Mouse (Mus musculus): Measurements from ENCODE around the gene Cadm4. TPM values are rescaled to one million over a fixed set of nuclear protein-coding genes. Genes with fewer than 3 reads are reported as not detected.
"Not testable (repeated sequence)": the region's sequence is repeated elsewhere in the genome, so short reads cannot be mapped to it uniquely, and the experiment has no call there.

The Cadm4 gene
- total RNA-seq, 2 experiments from 2014 or later = 235 to 307 TPM

DNA sequence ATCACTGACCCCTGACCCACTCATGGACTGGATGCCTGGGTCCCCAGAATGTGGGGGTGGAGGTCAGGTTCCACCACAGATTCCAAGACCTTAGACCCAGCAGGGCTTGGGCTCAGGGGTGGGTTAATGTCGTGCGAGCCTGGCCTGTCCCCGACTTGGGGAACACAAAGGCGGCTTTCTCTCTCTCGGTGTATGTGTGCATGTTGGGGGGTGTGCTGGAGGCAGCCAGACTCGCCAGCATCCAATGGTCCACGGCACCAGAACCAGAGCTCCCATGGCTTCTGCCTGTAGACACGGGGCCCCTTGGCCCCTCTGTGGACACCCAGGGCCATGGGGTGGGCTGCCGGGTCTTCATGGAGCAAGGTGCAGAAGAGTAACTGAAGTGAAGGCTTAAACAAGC, 3.7 kb downstream of the Cadm4 start:
- DNase-seq (ENCODE audit: low spot score in 2 of 2) = peak in 1 of 2 experiments; percentile 15
- intact Hi-C loops (cut with DNase I) = no loop called here

GRCm38 (mm10) chr7:24486654-24487130, 4.9 kb downstream of the Cadm4 start:
- DNase-seq (ENCODE audit: low spot score in 2 of 2) = peak in 1 of 2 experiments; percentile 42
- intact Hi-C loops (cut with DNase I) = no loop called here

DNA sequence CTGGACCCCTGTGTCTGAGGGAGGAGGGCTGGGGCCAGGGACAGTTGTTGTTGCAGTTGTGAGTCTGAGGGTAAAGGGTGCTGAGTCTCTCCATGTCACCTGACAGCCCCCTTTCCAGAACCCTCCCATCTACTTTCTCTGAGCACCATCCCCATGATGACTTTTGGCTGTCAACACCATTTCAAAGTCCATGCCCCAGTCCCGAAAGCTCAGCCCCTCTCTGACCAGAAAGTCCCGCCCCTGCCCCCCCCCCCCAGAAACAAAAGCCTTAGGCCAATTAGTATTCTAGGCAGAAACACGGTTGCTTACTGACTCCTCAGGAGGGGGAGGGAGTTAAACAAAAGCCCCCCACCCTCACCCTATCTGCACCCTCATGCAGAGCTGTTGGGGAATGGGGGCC, 5.6 kb downstream of the Cadm4 start:
- DNase-seq (ENCODE audit: low spot score in 2 of 2) = no peak
- intact Hi-C loops (cut with DNase I) = no loop called here

DNA sequence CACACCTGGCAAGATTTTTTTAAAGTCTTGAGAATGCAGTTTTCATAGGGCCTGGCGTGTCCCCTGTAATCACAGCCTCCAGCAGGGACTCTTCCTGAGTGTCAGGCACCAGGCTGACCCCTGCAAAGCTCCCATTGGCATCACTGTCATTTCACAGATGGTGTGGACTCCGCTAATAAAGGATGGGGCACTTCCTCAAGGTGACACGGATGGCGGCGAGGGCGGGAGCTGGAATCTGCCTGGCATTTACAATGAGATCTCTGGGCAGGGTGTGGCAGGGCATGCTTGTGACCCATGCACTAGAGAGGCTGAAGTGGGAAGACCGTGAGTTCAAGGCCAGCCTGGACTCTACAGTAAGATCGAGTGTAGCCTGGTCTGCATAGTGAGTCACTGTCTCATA, 6.5 kb downstream of the Cadm4 start:
- intact Hi-C loops (cut with DNase I) = no loop called here
- no peak for DNase-seq (ENCODE audit: low spot score in 2 of 2)

DNA sequence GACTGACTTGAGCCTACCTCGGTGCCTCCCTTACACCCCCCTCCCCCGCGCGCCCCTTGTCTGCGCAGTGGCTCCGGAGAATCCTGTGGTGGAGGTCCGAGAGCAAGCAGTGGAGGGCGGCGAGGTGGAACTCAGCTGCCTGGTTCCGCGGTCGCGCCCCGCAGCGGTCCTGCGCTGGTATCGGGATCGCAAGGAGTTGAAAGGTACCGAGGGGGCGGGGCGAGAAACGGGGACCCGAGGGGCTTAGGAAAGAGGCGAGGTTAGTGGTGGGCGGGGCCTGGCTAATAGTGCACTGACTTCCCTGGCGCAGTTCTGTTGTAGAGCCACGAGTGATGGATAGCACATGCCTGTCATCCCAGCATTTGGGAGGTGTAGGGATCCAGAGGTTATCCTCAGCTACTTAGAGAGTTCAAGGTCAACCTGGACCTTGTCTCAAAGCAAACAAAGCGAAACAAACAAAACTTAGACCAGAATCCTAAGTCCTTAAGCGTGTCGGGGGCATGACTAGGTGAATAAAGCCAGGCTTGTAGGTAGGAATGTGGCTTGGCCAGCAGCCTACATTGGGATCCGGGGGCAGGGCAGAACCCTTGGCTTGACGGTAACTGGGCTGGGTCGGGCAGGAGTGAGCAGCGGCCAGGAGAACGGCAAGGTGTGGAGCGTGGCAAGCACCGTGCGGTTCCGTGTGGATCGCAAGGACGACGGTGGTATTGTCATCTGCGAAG, 18.2 kb downstream of the Cadm4 start:
- intact Hi-C loops (cut with DNase I) = no loop called here
- DNase-seq (ENCODE audit: low spot score in 2 of 2) = no peak

- intact Hi-C loops (cut with DNase I) = no loop called here
- DNase-seq (ENCODE audit: low spot score in 2 of 2) = no peak
Measured at GRCm38 (mm10) chr7:24500929-24501328, 19.1 kb downstream of the Cadm4 start.

- intact Hi-C loops (cut with DNase I) = no loop called here
- no peak for DNase-seq (ENCODE audit: low spot score in 2 of 2)
Measured at GRCm38 (mm10) chr7:24501492-24501891, 19.7 kb downstream of the Cadm4 start.

DNA sequence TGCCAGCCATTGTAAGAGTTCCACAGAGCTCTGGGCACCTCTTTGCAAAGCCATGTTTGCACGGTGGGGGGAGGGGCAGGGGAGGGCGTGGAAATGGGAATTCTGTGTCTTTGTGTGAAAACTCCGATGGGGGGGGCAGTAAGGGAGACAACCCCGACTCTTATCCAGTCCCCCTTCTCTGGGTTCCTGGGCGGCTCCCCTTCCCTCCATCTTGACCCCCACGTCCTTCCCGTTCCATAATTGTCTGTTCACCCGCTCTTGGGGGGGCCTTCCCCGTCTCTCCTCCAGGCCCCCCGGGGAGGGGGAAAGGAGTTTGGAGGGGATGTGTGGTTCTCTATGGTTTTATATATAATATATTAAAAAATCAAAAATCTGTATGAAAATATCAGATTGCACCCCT, 22.2 kb downstream of the Cadm4 start:
- intact Hi-C loops (cut with DNase I) = no loop called here
- no peak for DNase-seq (ENCODE audit: low spot score in 2 of 2)

GRCm38 (mm10) chr7:24504868-24505267, 23.0 kb downstream of the Cadm4 start:
- intact Hi-C loops (cut with DNase I) = no loop called here
- DNase-seq (ENCODE audit: low spot score in 2 of 2) = no peak

DNA sequence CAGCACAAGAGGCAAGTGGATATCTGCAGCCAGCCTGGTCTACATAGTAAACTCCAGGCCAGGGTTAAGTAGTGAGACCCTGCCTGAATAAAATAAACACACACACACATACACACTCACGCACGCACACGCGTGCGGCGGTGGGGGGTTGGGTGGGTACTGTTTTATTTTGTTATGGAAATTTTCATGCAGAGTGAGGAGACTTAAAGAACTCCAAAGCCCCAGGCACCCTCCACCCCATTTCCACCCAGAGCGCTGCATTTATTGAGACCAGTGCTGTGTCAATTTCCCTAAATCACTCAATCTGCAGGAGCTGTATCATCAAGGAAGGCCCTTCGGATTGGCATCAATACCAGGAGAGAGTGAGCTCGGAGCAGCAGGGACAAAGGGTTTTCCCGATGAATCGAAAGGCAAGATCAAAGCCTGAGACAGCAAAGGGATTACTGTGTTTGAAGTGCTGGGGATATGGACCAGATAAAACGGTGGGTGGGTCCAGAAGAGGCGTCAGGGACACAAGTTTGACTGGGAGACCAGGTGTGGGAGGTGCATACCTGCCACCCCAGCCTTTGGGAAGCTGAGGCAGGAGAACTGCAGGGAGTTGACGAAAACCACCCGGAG, 23.7 kb downstream of the Cadm4 start:
- no peak for DNase-seq (ENCODE audit: low spot score in 2 of 2)
- intact Hi-C loops (cut with DNase I) = loop anchor here (2.0 kb wide), 1 partner anchor 25 kb away; the partner anchor contains the start of gene Irgq

- DNase-seq (ENCODE audit: low spot score in 2 of 2) = no peak
- intact Hi-C loops (cut with DNase I) = loop anchor here (2.0 kb wide), 1 partner anchor 25 kb away; the partner anchor contains the start of gene Irgq
Measured at GRCm38 (mm10) chr7:24506065-24506459, 24.2 kb downstream of the Cadm4 start.

- intact Hi-C loops (cut with DNase I) = loop anchor here (2.0 kb wide), 1 partner anchor 24 kb away; the partner anchor contains the start of gene Irgq
Measured at GRCm38 (mm10) chr7:24506476-24506837, 24.6 kb downstream of the Cadm4 start.

GRCm38 (mm10) chr7:24506838-24507725, 25.3 kb downstream of the Cadm4 start, which contains the start of gene Zfp428:
TSS of gene Zfp428 (plus strand) at chr7:24507006.
- peak; percentile 87 to 88 for DNase-seq (ENCODE audit: low spot score in 2 of 2)
- intact Hi-C loops (cut with DNase I) = loop anchor here (1.0 to 2.0 kb wide), 2 partner anchors 24 to 26 kb away; partner anchors contain the start of gene Irgq

More at GRCm38 (mm10) chr7:24506476-24506837, 24.6 kb downstream of the Cadm4 start:
- DNase-seq (ENCODE audit: low spot score in 2 of 2) = peak in 1 of 2 experiments; percentile 71

- intact Hi-C loops (cut with DNase I) = loop anchor here (1.0 to 2.0 kb wide), 2 partner anchors 23 to 26 kb away; partner anchors contain the start of gene Irgq
- no peak for DNase-seq (ENCODE audit: low spot score in 2 of 2)
Measured at GRCm38 (mm10) chr7:24507726-24508114, 25.9 kb downstream of the Cadm4 start.

DNA sequence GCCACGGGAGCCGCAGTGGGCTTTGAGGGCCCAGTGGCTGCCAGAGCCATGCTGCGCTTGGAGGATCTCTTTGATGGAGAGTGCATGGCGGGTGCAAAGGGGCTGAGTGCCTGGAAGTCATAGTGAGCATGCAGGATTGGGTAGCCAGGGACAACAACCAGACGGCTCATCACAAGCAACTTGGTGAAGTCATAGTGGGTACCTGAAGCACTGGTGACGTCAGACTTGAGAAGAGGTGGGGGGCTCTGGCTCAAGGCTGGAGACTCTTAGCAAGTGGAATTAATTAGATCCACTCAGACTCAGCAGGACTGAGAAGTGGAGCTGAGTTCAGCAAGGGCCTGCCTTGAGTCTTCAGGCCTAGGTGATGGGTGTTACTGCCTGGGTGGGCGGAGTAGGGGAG, 30.5 kb downstream of the Cadm4 start, which contains the start of gene AC161166.1:
TSS of gene AC161166.1 (minus strand) at position 101 of the 400 bp plus-strand sequence.
- DNase-seq (ENCODE audit: low spot score in 2 of 2) = no peak
- intact Hi-C loops (cut with DNase I) = no loop called here

GRCm38 (mm10) chr7:24516319-24516718, 34.5 kb downstream of the Cadm4 start:
- intact Hi-C loops (cut with DNase I) = loop anchor here (5.0 kb wide), 1 partner anchor 44 kb away; no protein-coding TSS in a partner anchor
- not testable (repeated sequence) for DNase-seq (ENCODE audit: low spot score in 2 of 2)

DNA sequence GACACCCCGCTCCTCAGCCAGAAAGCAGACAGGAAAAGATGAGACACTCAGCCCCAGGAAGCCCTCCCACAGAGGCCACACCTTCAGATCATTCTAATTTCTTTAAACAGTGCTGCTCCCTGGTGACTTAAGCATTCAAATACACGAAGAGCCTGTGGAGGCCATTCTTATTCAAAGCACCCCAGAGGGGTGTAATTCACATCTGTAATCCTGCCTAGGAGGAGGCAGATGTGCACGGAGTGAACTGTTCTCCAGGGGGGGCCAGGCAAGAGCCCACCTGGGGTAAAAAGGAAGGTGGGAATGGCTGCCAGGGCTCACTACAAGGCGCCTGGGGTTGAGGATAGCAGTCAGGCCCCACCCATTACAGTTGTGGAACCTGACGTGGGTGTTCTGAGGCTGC, 35.3 kb downstream of the Cadm4 start:
- intact Hi-C loops (cut with DNase I) = loop anchor here (5.0 kb wide), 1 partner anchor 45 kb away; no protein-coding TSS in a partner anchor
- no peak for DNase-seq (ENCODE audit: low spot score in 2 of 2)

DNA sequence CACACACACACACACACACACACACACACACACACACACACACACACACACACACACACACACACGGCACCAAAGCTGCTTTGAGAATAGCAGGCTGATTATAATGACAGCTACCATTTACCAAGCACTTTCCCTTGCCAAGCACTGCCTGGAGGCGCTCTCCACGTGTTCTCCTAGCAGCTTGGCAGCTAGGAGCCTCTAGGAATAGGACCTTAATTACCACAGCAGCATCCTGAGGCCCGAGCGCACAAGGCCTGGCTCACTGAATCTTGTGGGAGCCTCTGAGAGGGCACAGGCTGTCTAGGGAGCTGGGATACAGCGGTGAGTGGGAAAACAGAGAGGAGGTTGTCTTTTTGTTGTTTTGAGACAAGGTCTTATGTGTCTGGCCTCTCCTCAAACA, 35.8 kb downstream of the Cadm4 start:
- peak; percentile 60 to 62 for DNase-seq (ENCODE audit: low spot score in 2 of 2)
- intact Hi-C loops (cut with DNase I) = loop anchor here (5.0 kb wide), 1 partner anchor 45 kb away; no protein-coding TSS in a partner anchor

DNA sequence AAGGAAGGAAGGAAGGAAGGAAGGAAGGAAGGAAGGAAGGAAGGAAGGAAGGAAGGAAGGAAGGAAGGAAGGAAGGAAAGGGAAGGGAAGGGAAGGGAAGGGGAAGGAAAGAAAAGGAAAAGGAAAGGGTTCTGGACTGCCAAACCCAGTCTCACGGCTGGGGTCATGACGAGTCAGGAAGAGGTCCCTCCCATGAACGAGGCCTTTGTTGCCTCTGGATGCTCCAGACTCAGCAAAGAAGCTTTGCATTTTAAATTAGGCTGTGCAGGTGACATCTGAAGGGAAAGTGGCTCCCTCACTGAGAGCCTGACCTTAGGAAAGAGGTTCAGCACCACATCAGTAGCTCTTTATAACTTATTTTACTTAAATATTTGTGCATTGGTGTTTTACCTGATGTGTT, 37.3 kb downstream of the Cadm4 start:
- DNase-seq (ENCODE audit: low spot score in 2 of 2) = no peak
- intact Hi-C loops (cut with DNase I) = loop anchor here (5.0 kb wide), 1 partner anchor 47 kb away; no protein-coding TSS in a partner anchor
